Mouse (Mus musculus): ENCODE measurements around the gene Brdt. TPM values are rescaled to one million over a fixed set of nuclear protein-coding genes. Genes with fewer than 3 reads are reported as not detected.

The Brdt gene
- 0.09 TPM for polyA plus RNA-seq (2012; fragmentation: generic; extraction: Trizol)
- long read RNA-seq, experiment 1, partial matches to known transcripts = 0 of 1 reads
- long read RNA-seq, experiment 1, other reads (novel, unspliced or antisense) = 1 of 1 reads
- long read RNA-seq, experiment 2 = 0 reads

GRCm38 (mm10) chr5:107330916-107331421 is at the start of gene Brdt:
TSS of gene Brdt (plus strand) at chr5:107331159.
- TF ChIP-seq FOSL1 (IDR thresholded peaks at IDR 0.05; ENCODE audit: insufficient read depth, low read length, poor library complexity, severe bottlenecking) (no peak), USF1 (IDR thresholded peaks at IDR 0.05; ENCODE audit: low read depth) (no peak), CEBPB (IDR thresholded peaks at IDR 0.05; ENCODE audit: low read depth) (no peak), MYOG (IDR thresholded peaks at IDR 0.05; ENCODE audit: control insufficient read depth, extremely low read depth, insufficient read length) (no peak), MYOD1 (IDR thresholded peaks at IDR 0.05; ENCODE audit: control insufficient read depth, insufficient read length, low read depth) (no peak), CTCF (IDR thresholded peaks at IDR 0.05; ENCODE audit: control insufficient read depth, insufficient read depth, insufficient read length) (no peak), MAX (IDR thresholded peaks at IDR 0.05) (no peak)

GRCm38 (mm10) chr5:107282561-107283307 is 48.2 kb upstream of the Brdt start:
- Histone ChIP-seq H3K27me3 (ENCODE audit: control insufficient read depth, insufficient read depth, insufficient read length) (peaks cover 15% of the 10 kb centered on the region), H3K79me2 (ENCODE audit: control insufficient read depth, insufficient read depth) (peaks cover under 1% of the 10 kb centered on the region), H3ac (ENCODE audit: control insufficient read depth, insufficient read length, low read depth) (no peak overlapping the region), H3K79me3 (ENCODE audit: low read depth) (peaks cover 4% of the 10 kb centered on the region), H3K36me3 (ENCODE audit: control insufficient read depth, insufficient read depth) (no peaks in the 10 kb centered on the region), H3K4me3 (ENCODE audit: insufficient read depth, poor library complexity, severe bottlenecking) (no peak overlapping the region)
- TF ChIP-seq FOSL1 (IDR thresholded peaks at IDR 0.05; ENCODE audit: insufficient read depth, low read length, poor library complexity, severe bottlenecking) (no peak), MYOG (IDR thresholded peaks at IDR 0.05; ENCODE audit: control insufficient read depth, extremely low read depth, insufficient read length) (no peak), MAX (IDR thresholded peaks at IDR 0.05) (no peak), MYOD1 (IDR thresholded peaks at IDR 0.05; ENCODE audit: control insufficient read depth, insufficient read length, low read depth) (no peak), CTCF (IDR thresholded peaks at IDR 0.05; ENCODE audit: control insufficient read depth, insufficient read depth, insufficient read length) (no peak), CEBPB (IDR thresholded peaks at IDR 0.05; ENCODE audit: low read depth) (no peak), USF1 (IDR thresholded peaks at IDR 0.05; ENCODE audit: low read depth) (no peak)

More at GRCm38 (mm10) chr5:107330916-107331421, at the start of gene Brdt:
- H3K79me2 ChIP-seq (ENCODE audit: control insufficient read depth, insufficient read depth) = no peaks in the 10 kb centered on the region
- no peaks in the 10 kb centered on the region for H3K36me3 ChIP-seq (ENCODE audit: control insufficient read depth, insufficient read depth)
- no peak within 1 kb of the TSS for H3K4me3 ChIP-seq (ENCODE audit: insufficient read depth, poor library complexity, severe bottlenecking)
- H3K27me3 ChIP-seq (ENCODE audit: control insufficient read depth, insufficient read depth, insufficient read length) = peaks cover 3% of the 10 kb centered on the region
- H3ac ChIP-seq (ENCODE audit: control insufficient read depth, insufficient read length, low read depth) = no peak within 1 kb of the TSS
- no peaks in the 10 kb centered on the region for H3K79me3 ChIP-seq (ENCODE audit: low read depth)

- Histone ChIP-seq H3K27me3 (ENCODE audit: control insufficient read depth, insufficient read depth, insufficient read length) (peaks cover 24% of the 10 kb centered on the region), H3K79me2 (ENCODE audit: control insufficient read depth, insufficient read depth) (peaks cover 8% of the 10 kb centered on the region), H3ac (ENCODE audit: control insufficient read depth, insufficient read length, low read depth) (no peak overlapping the region), H3K79me3 (ENCODE audit: low read depth) (peaks cover 4% of the 10 kb centered on the region), H3K36me3 (ENCODE audit: control insufficient read depth, insufficient read depth) (no peaks in the 10 kb centered on the region), H3K4me3 (ENCODE audit: insufficient read depth, poor library complexity, severe bottlenecking) (no peak overlapping the region)
- TF ChIP-seq FOSL1 (IDR thresholded peaks at IDR 0.05; ENCODE audit: insufficient read depth, low read length, poor library complexity, severe bottlenecking) (no peak), MYOD1 (IDR thresholded peaks at IDR 0.05; ENCODE audit: control insufficient read depth, insufficient read length, low read depth) (no peak), MYOG (IDR thresholded peaks at IDR 0.05; ENCODE audit: control insufficient read depth, extremely low read depth, insufficient read length) (no peak), MAX (IDR thresholded peaks at IDR 0.05) (no peak), USF1 (IDR thresholded peaks at IDR 0.05; ENCODE audit: low read depth) (no peak), CTCF (IDR thresholded peaks at IDR 0.05; ENCODE audit: control insufficient read depth, insufficient read depth, insufficient read length) (no peak), CEBPB (IDR thresholded peaks at IDR 0.05; ENCODE audit: low read depth) (no peak)
Measured at GRCm38 (mm10) chr5:107283935-107284524, 46.9 kb upstream of the Brdt start.

GRCm38 (mm10) chr5:107285563-107285962 is 45.4 kb upstream of the Brdt start:
- Histone ChIP-seq H3K4me3 (ENCODE audit: insufficient read depth, poor library complexity, severe bottlenecking) (no peak overlapping the region), H3K36me3 (ENCODE audit: control insufficient read depth, insufficient read depth) (no peaks in the 10 kb centered on the region), H3ac (ENCODE audit: control insufficient read depth, insufficient read length, low read depth) (no peak overlapping the region), H3K79me2 (ENCODE audit: control insufficient read depth, insufficient read depth) (peaks cover 8% of the 10 kb centered on the region), H3K27me3 (ENCODE audit: control insufficient read depth, insufficient read depth, insufficient read length) (peaks cover 31% of the 10 kb centered on the region), H3K79me3 (ENCODE audit: low read depth) (peaks cover 2% of the 10 kb centered on the region)
- TF ChIP-seq CTCF (IDR thresholded peaks at IDR 0.05; ENCODE audit: control insufficient read depth, insufficient read depth, insufficient read length) (no peak), MYOG (IDR thresholded peaks at IDR 0.05; ENCODE audit: control insufficient read depth, extremely low read depth, insufficient read length) (no peak), CEBPB (IDR thresholded peaks at IDR 0.05; ENCODE audit: low read depth) (no peak), MAX (IDR thresholded peaks at IDR 0.05) (no peak)

GRCm38 (mm10) chr5:107287254-107287907 is 43.6 kb upstream of the Brdt start:
- no peaks in the 10 kb centered on the region for H3K79me3 ChIP-seq (ENCODE audit: low read depth)
- H3K4me3 ChIP-seq (ENCODE audit: insufficient read depth, poor library complexity, severe bottlenecking) = no peak overlapping the region
- TF ChIP-seq FOSL1 (IDR thresholded peaks at IDR 0.05; ENCODE audit: insufficient read depth, low read length, poor library complexity, severe bottlenecking) (no peak), CTCF (IDR thresholded peaks at IDR 0.05; ENCODE audit: control insufficient read depth, insufficient read depth, insufficient read length) (no peak), MYOD1 (IDR thresholded peaks at IDR 0.05; ENCODE audit: control insufficient read depth, insufficient read length, low read depth) (no peak), MYOG (IDR thresholded peaks at IDR 0.05; ENCODE audit: control insufficient read depth, extremely low read depth, insufficient read length) (no peak), CEBPB (IDR thresholded peaks at IDR 0.05; ENCODE audit: low read depth) (no peak), USF1 (IDR thresholded peaks at IDR 0.05; ENCODE audit: low read depth) (no peak), MAX (IDR thresholded peaks at IDR 0.05) (no peak)
- no peak overlapping the region for H3ac ChIP-seq (ENCODE audit: control insufficient read depth, insufficient read length, low read depth)
- H3K36me3 ChIP-seq (ENCODE audit: control insufficient read depth, insufficient read depth) = no peaks in the 10 kb centered on the region
- H3K79me2 ChIP-seq (ENCODE audit: control insufficient read depth, insufficient read depth) = peaks cover 8% of the 10 kb centered on the region
- peaks cover 37% of the 10 kb centered on the region for H3K27me3 ChIP-seq (ENCODE audit: control insufficient read depth, insufficient read depth, insufficient read length)
